Mouse (Mus musculus): ENCODE measurements around the gene Nabp1.

Nabp1 gene

DNA sequence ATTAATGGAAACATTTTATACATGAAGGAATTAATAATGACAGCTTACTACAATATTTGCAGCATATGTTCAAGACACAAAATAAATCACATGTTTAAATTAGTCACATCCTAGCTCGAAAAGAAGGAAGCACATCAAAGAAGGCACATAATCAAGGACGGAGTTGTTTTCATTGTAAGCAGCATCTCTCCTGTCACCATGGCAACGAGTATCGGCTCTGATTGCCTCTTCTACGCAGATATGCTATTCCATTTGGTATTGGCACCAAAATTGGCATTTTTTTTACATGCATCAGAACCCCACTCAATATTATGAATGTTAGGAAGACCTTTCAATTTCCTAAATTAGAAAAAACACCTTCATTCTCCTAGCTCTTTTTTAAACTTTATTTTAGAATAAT, 59.5 kb downstream of the Nabp1 start:
- intact Hi-C loops (cut with DNase I): no loop called here
